Mouse (Mus musculus) yolk sac, embryonic 10.5 days (tissue): Measurements from ENCODE around the gene Asic2.
A peak's percentile ranks its signal among the peaks of the same experiment; 100 is the strongest.

ENCODE experiments used
- DNase-seq: peaks from one replicate; pipeline ENCODE4 v3.0.0-alpha.2; 2017; ENCODE audit warnings: low spot score

Gene Asic2

GRCm38 (mm10) chr11:80983530-80983929 is 984.7 kb downstream of the Asic2 start:
- DNase-seq: no peak

DNA sequence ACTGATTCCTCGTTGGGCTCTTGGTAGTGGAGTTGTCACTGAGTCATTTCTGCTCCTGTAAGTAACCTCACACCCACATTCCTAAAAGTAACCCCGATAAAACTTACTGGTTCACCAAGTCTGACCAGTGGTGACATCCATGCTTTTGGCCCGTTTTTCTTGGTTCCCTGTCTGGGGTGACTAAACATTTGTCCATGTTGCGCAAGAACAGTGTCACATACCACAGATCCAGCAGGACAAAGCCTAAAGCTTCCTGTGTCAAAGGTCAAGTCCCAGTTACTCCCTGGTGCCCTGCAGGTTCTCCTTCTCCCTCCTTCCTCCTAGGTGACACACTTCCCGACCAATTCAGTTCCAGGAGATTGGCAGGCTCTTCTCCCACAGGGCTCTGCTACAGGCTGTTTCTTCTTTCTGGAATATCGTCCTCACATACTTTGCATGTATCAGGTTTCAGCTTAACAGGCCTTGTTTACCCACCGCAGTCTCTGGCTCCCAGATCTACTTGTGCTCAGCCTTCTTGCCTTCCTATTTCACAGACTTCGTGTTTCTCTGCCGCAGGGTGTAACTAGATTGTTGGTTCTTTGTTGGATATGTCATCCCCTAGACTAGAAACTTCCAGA is 991.9 kb downstream of the Asic2 start:
- peak; percentile 26 for DNase-seq

- no peak for DNase-seq
Measured at GRCm38 (mm10) chr11:80974616-80975015, 993.6 kb downstream of the Asic2 start.

DNA sequence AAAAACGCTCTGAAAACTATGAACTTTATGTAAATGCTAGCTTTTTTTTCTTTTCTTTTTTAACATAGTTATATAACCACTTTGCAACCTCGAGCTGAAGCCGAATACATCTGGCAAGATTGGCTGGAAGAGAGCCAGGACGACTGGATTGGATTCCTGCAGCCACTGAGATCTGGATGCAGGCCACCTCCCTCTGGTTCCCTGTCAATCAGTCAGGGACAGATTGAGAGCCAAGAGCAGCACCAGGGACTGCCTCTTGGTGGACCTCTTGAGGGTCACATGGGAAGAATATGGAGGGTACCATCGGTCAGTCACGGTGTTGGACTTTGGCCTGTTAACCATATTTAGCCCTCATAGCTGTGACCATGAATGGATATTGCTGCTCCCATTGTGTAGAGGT is 994.3 kb downstream of the Asic2 start:
- no peak for DNase-seq

- no peak for DNase-seq
Measured at GRCm38 (mm10) chr11:80973273-80973672, 995.0 kb downstream of the Asic2 start.

DNA sequence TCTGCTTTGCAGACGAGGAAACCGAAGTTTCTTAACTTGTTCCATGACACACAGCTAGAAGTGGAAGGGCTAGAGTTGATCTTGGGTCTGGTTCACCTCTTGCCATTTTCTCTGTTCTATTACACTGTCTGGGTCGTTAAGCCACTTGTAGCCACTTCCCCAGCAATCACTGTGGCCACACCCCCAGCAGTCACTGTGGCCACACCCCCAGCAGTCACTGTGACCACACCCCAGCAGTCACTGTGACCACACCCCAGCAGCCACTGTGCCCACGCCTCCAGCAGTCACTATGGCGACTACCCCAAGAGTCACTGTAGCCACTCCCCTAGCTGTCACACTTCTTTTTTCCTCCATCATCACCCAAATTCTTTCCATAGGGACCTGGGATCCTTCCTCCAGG is 1000.7 kb downstream of the Asic2 start:
- no peak for DNase-seq

- no peak for DNase-seq
Measured at GRCm38 (mm10) chr11:80966040-80966439, 1002.2 kb downstream of the Asic2 start.

GRCm38 (mm10) chr11:80961326-80961725 is 1006.9 kb downstream of the Asic2 start:
- no peak for DNase-seq

GRCm38 (mm10) chr11:80958086-80958671 is 1010.1 kb downstream of the Asic2 start:
- DNase-seq: no peak

DNA sequence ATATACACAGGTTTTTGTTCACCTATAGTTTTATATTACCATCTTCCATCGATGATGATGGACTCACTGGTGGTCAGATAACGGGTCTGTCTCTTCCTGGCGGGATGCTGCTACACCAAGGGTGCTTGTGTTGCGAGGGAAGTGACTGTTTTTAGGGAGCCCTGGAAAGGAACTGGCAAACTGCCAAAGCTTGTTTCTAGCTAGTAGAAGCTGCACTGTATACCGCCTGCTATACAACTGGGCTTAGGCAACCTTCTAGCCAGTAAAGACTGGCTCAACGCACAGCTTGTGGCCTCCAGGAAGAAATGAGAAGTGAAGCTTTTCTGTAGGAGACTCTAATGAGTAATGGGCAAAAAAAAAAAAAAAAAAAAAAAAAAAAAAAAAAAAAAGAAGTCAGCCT is 1012.3 kb downstream of the Asic2 start:
- DNase-seq: no peak

GRCm38 (mm10) chr11:80954147-80954546 is 1014.1 kb downstream of the Asic2 start:
- DNase-seq: no peak

DNA sequence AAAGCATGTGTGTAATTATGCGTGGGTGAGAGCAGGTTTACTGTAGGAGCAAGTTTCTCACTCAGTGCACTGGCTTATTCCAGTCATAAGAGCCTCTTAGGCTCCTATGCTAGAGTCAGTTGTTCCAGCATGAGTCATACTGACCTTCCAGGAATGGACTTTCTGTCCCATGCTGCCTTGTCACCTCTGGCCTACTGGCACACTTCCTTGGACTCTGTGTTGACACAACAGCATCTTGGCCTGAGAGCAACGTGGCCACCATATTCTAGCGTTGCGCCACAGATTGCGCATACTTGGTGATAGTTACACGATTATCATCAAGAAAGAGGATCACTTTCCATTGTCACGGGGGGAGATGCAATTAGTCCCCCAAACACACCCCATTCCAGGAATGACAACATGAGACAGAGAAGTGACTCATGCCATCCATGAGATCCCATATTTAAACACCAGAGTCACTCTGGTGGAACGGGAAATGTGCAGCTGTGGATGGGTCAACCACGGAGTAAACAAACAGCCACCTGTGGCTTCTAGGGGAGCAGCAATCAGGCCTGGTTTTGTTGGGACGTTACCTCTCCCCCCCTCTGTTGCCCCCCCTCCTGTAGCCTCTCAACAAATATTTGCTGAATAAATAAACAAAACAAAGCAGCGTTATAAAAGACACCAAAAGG is 1019.1 kb downstream of the Asic2 start:
- no peak for DNase-seq

GRCm38 (mm10) chr11:80948103-80948502 is 1020.2 kb downstream of the Asic2 start:
- DNase-seq: no peak

- no peak for DNase-seq
Measured at GRCm38 (mm10) chr11:80946163-80946562, 1022.1 kb downstream of the Asic2 start.

- no peak for DNase-seq
Measured at GRCm38 (mm10) chr11:80923286-80923951, 1044.8 kb downstream of the Asic2 start.

DNA sequence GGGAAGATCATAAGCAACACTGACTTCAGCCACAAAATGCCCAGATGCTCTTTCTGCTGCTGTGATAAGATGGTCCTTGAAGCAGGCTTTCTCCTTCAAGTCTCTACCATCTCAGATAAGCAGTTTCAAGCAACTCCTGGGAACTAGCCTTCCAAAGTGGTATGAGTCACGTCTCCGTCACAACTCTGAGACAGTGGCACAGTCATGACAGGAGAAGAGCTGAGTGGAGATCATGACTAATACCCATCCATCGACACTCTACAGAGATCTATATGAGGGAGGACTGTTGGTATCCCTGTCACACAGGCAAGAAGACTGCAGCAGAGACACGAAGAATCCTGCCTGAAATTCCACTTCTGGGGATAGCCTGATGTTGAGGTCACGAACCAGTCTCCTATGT is 1049.9 kb downstream of the Asic2 start:
- DNase-seq: no peak

DNA sequence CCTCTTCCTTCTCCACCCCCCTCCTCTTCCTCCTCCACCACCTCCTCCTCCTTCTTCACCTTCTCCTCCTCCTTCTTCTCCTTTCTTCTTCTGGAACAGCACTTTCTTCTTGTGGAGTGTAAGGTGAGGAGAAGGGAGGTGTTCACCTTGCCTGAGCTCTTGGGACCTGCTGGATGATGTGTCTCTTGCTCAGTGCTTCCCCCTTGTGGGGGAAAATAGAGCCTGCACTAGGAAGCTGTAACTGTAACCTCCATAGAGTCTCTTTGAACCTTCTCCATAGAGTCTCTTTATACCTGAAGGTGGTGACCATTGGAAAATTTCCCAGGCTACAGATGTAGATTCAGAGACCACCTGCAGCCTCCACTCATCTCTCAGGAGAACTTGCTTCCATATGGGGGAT is 1050.6 kb downstream of the Asic2 start:
- no peak for DNase-seq

DNA sequence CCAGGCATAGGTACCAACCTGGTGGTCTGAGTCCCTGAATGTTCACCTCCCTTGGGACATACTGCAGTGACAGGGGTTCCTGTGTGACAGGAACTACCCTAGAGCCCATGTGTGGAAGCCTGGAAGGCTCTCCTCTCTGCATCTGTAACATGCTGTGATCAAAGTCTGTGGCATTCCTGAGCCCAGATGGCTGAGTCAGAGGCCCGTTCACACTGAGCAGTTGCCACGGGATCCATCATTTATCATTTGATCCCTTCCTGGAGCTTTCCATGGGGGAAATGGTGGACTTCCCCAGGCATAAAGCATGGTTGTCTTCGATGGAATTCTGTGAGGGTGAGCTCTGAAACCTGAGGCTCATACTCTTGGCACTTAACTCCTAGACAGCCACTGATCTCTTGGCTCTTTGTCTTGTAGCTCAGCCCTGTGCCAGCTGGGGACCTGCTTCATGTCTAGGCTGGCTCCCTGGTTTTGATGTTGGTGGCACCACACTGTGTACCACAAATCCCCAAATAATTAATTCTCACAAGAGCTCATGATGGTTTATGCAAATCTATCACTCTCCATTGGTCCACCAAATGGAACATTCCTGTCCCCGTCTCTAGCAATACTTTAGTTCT is 1054.7 kb downstream of the Asic2 start:
- no peak for DNase-seq

DNA sequence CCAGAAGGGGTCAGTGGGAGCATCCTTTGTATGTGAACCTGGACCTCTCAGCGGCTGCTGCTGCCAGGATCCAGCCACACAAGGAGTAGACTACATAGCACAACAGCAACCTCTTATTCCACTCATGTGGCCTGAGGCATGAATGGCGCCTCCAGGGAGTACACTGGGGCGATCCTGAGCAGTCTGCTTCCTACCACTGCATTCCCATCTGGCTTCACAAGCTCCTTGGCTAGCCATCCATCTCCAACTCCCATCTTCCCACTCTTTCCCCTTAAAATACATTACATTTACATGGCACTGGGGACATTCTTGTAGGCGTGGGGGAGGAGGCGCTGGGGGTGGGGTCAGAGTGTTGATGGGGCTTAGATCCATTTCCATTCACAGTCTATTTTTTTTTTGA is 1055.5 kb downstream of the Asic2 start:
- no peak for DNase-seq

GRCm38 (mm10) chr11:80907820-80908219 is 1060.4 kb downstream of the Asic2 start:
- DNase-seq: no peak

DNA sequence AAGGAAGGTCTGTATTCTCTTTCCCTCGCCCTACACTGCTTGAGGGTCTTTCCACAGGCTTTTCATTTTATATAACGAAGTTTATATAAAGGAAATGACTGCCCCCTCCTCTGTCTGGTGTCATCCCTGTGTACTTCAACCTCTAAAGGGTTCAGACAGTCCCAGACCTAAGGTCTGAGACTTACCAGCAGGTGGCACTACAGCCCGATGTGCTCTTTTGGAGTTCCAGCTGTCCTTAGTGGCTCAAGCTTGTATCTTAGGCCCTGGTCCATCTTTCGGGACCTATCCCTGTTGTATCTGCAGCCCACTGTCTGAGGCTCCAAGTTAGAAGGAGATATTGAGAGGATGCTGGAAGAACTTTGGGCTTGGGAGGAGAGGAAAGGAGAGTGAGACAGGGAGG is 1061.8 kb downstream of the Asic2 start:
- peak; percentile 7 for DNase-seq

DNA sequence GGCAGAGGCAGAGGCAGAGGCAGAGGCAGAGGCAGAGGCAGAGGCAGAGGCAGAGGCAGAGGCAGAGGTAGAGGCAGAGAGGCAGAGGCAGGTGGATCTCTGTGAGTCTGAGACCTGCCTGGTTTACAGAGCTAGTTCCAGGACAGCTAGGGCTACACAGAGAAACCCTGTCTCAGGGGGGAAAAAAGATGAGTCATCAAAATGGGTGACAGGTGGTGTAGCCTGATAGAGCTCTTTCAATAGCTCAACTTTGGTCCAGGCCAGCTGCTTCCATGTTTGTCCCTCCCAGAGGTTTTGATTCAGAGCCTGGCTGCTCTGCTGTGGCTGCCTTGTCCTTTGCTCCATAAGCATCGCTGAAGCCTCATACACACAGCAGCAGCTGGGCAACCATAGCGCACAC is 1063.7 kb downstream of the Asic2 start:
- no peak for DNase-seq

DNA sequence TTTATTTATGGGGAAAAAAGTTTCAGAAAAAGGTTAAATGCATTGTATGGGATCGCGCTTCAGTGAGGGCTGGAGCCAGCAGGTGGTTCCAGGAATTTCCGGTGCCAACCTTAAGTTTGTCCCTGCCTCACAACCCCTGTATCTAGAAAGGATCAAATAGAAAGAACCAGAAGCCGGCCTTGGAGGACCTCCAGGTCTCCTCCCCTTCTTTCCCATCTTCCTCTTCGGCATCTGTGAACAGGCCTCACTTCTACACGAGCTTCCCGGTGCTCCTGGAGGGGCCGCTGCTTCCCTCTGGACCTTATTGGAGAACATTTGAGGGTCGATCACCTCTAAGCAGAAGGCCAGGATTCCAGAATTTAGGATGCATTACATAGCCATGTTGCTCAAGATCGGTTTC is 1064.8 kb downstream of the Asic2 start:
- DNase-seq: no peak
